Mouse (Mus musculus): ENCODE measurements around the gene E330021D16Rik. TPM values are rescaled to one million over a fixed set of nuclear protein-coding genes. Genes with fewer than 3 reads are reported as not detected.

E330021D16Rik gene
- polyA plus RNA-seq, 1 experiment from 2014 or later = not detected

- 69% methylated on average over 17 of the region's 17 CpGs for WGBS
- no peaks in the 10 kb centered on the region for H3K36me3 ChIP-seq
- no peaks in the 10 kb centered on the region for H3K4me1 ChIP-seq
- H3K9ac ChIP-seq = no peak overlapping the region
- H3K27me3 ChIP-seq (replicated peaks) = no peaks in the 10 kb centered on the region
- ATAC-seq (ENCODE audit: insufficient read depth, low FRiP score, low read depth) = no peak
- H3K4me3 ChIP-seq (replicated peaks) = no peak overlapping the region
- H3K27ac ChIP-seq = no peak overlapping the region
- H3K4me2 ChIP-seq = no peak overlapping the region
- no peaks in the 10 kb centered on the region for H3K9me3 ChIP-seq
These were observed 3.8 kb upstream of the E330021D16Rik start for GRCm38 (mm10) chr6:136418889-136419835.

GRCm38 (mm10) chr6:136418333-136418848 is 3.0 kb upstream of the E330021D16Rik start:
- no peak for ATAC-seq (ENCODE audit: insufficient read depth, low FRiP score, low read depth)
- WGBS = 47% methylated on average over 8 of the region's 8 CpGs
- Histone ChIP-seq H3K4me3 (replicated peaks) (no peak overlapping the region), H3K4me1 (no peaks in the 10 kb centered on the region), H3K27me3 (replicated peaks) (no peaks in the 10 kb centered on the region), H3K4me2 (no peak overlapping the region), H3K9ac (no peak overlapping the region), H3K36me3 (no peaks in the 10 kb centered on the region), H3K27ac (no peak overlapping the region), H3K9me3 (no peaks in the 10 kb centered on the region)

- ATAC-seq (ENCODE audit: insufficient read depth, low FRiP score, low read depth) = no peak
- 65% methylated on average over 5 of the region's 5 CpGs for WGBS
- H3K9ac ChIP-seq = no peak overlapping the region
- no peak overlapping the region for H3K4me3 ChIP-seq (replicated peaks)
- H3K27ac ChIP-seq = no peak overlapping the region
- no peaks in the 10 kb centered on the region for H3K9me3 ChIP-seq
- no peaks in the 10 kb centered on the region for H3K27me3 ChIP-seq (replicated peaks)
- H3K4me2 ChIP-seq = no peak overlapping the region
- no peaks in the 10 kb centered on the region for H3K4me1 ChIP-seq
- no peaks in the 10 kb centered on the region for H3K36me3 ChIP-seq
These were observed 2.5 kb upstream of the E330021D16Rik start for GRCm38 (mm10) chr6:136417864-136418263.

GRCm38 (mm10) chr6:136413856-136414362 is 1.5 kb downstream of the E330021D16Rik start:
- WGBS = 85% methylated on average over 5 of the region's 5 CpGs
- H3K36me3 ChIP-seq = no peaks in the 10 kb centered on the region
- no peaks in the 10 kb centered on the region for H3K27me3 ChIP-seq (replicated peaks)
- no peak for ATAC-seq (ENCODE audit: insufficient read depth, low FRiP score, low read depth)
- H3K4me2 ChIP-seq = no peak overlapping the region
- no peak overlapping the region for H3K4me3 ChIP-seq (replicated peaks)
- H3K9ac ChIP-seq = no peak overlapping the region
- H3K9me3 ChIP-seq = no peaks in the 10 kb centered on the region
- no peak overlapping the region for H3K27ac ChIP-seq
- no peaks in the 10 kb centered on the region for H3K4me1 ChIP-seq

- ATAC-seq (ENCODE audit: insufficient read depth, low FRiP score, low read depth) = peak; percentile 87
- Histone ChIP-seq H3K4me3 (replicated peaks) (no peak overlapping the region), H3K9ac (no peak overlapping the region), H3K27me3 (replicated peaks) (no peaks in the 10 kb centered on the region), H3K36me3 (no peaks in the 10 kb centered on the region), H3K9me3 (no peaks in the 10 kb centered on the region), H3K4me2 (no peak overlapping the region), H3K4me1 (no peaks in the 10 kb centered on the region), H3K27ac (peak overlapping the region; percentile 72; the same call in 1 of the 2 replicates)
- 57% methylated on average over 2 of the region's 2 CpGs for WGBS
These were observed 7.7 kb downstream of the E330021D16Rik start for GRCm38 (mm10) chr6:136407608-136408192.

- Histone ChIP-seq H3K27me3 (replicated peaks) (no peaks in the 10 kb centered on the region), H3K9ac (no peak overlapping the region), H3K4me3 (replicated peaks) (no peak overlapping the region), H3K4me1 (no peaks in the 10 kb centered on the region), H3K4me2 (no peak overlapping the region), H3K9me3 (no peaks in the 10 kb centered on the region), H3K27ac (no peak overlapping the region), H3K36me3 (no peaks in the 10 kb centered on the region)
- ATAC-seq (ENCODE audit: insufficient read depth, low FRiP score, low read depth) = no peak
- 86% methylated on average over 9 of the region's 9 CpGs for WGBS
These were observed 18.5 kb downstream of the E330021D16Rik start for GRCm38 (mm10) chr6:136396860-136397259.

GRCm38 (mm10) chr6:136390262-136390661 is 25.1 kb downstream of the E330021D16Rik start:
- H3K9ac ChIP-seq = no peak overlapping the region
- no peaks in the 10 kb centered on the region for H3K36me3 ChIP-seq
- 61% methylated on average over 9 of the region's 9 CpGs for whole genome bisulfite sequencing
- no peaks in the 10 kb centered on the region for H3K9me3 ChIP-seq
- no peak overlapping the region for H3K27ac ChIP-seq
- no peak for ATAC-seq (ENCODE audit: insufficient read depth, low FRiP score, low read depth)
- no peaks in the 10 kb centered on the region for H3K27me3 ChIP-seq (replicated peaks)
- no peak overlapping the region for H3K4me2 ChIP-seq
- no peak overlapping the region for H3K4me3 ChIP-seq (replicated peaks)
- no peaks in the 10 kb centered on the region for H3K4me1 ChIP-seq

GRCm38 (mm10) chr6:136385287-136385686 is 30.1 kb downstream of the E330021D16Rik start:
- Histone ChIP-seq H3K4me1 (no peaks in the 10 kb centered on the region), H3K36me3 (no peaks in the 10 kb centered on the region), H3K9ac (no peak overlapping the region), H3K4me3 (replicated peaks) (no peak overlapping the region), H3K9me3 (no peaks in the 10 kb centered on the region), H3K27ac (no peak overlapping the region), H3K27me3 (replicated peaks) (no peaks in the 10 kb centered on the region), H3K4me2 (no peak overlapping the region)
- WGBS = 77% methylated on average over 7 of the region's 7 CpGs
- ATAC-seq (ENCODE audit: insufficient read depth, low FRiP score, low read depth) = no peak

- Histone ChIP-seq H3K27ac (no peak overlapping the region), H3K4me3 (replicated peaks) (no peak overlapping the region), H3K36me3 (no peaks in the 10 kb centered on the region), H3K27me3 (replicated peaks) (no peaks in the 10 kb centered on the region), H3K9me3 (no peaks in the 10 kb centered on the region), H3K9ac (no peak overlapping the region), H3K4me1 (no peaks in the 10 kb centered on the region), H3K4me2 (no peak overlapping the region)
- WGBS = 91% methylated on average over 3 of the region's 3 CpGs
- no peak for ATAC-seq (ENCODE audit: insufficient read depth, low FRiP score, low read depth)
These were observed 32.2 kb downstream of the E330021D16Rik start for GRCm38 (mm10) chr6:136383218-136383617.

GRCm38 (mm10) chr6:136376097-136376496 is 39.3 kb downstream of the E330021D16Rik start:
- no peak overlapping the region for H3K4me3 ChIP-seq (replicated peaks)
- no peaks in the 10 kb centered on the region for H3K36me3 ChIP-seq
- no peaks in the 10 kb centered on the region for H3K27me3 ChIP-seq (replicated peaks)
- H3K4me1 ChIP-seq = no peaks in the 10 kb centered on the region
- H3K9me3 ChIP-seq = no peaks in the 10 kb centered on the region
- H3K9ac ChIP-seq = no peak overlapping the region
- H3K27ac ChIP-seq = no peak overlapping the region
- no peak overlapping the region for H3K4me2 ChIP-seq
- ATAC-seq (ENCODE audit: insufficient read depth, low FRiP score, low read depth) = no peak

- Histone ChIP-seq H3K9ac (no peak overlapping the region), H3K27me3 (replicated peaks) (no peaks in the 10 kb centered on the region), H3K27ac (no peak overlapping the region), H3K4me3 (replicated peaks) (no peak overlapping the region), H3K4me2 (no peak overlapping the region), H3K4me1 (no peaks in the 10 kb centered on the region), H3K9me3 (no peaks in the 10 kb centered on the region), H3K36me3 (no peaks in the 10 kb centered on the region)
- 76% methylated on average over 12 of the region's 12 CpGs for WGBS
- no peak for ATAC-seq (ENCODE audit: insufficient read depth, low FRiP score, low read depth)
These were observed 50.8 kb downstream of the E330021D16Rik start for GRCm38 (mm10) chr6:136364430-136365098.
